Mouse (Mus musculus) neutrophil, adult 5-6 weeks (primary cell): Measurements from ENCODE around the gene Nipa1. TPM values are rescaled to one million over a fixed set of nuclear protein-coding genes. Genes with fewer than 3 reads are reported as not detected.

Experiments
- ATAC-seq: fragments of 151-379, 151-347 bp; 2 replicates; pipeline ENCODE4 v1.8.0; 2017; ENCODE audit warnings: mild to moderate bottlenecking, moderate TSS enrichment; ENCODE audit not compliant: insufficient number of reproducible peaks, poor library complexity, low FRiP score, severe bottlenecking; ENCODE audit errors: extremely low read depth
- total RNA-seq: library from RNA; stranded (forward); fragments of 200-1000 nt; gene quantifications from 2 replicates; pipeline ENCODE4 v1.2.3, GENCODE M21; 2017

Gene Nipa1
- total RNA-seq, 1 experiment from 2014 or later: 0.47 TPM

DNA sequence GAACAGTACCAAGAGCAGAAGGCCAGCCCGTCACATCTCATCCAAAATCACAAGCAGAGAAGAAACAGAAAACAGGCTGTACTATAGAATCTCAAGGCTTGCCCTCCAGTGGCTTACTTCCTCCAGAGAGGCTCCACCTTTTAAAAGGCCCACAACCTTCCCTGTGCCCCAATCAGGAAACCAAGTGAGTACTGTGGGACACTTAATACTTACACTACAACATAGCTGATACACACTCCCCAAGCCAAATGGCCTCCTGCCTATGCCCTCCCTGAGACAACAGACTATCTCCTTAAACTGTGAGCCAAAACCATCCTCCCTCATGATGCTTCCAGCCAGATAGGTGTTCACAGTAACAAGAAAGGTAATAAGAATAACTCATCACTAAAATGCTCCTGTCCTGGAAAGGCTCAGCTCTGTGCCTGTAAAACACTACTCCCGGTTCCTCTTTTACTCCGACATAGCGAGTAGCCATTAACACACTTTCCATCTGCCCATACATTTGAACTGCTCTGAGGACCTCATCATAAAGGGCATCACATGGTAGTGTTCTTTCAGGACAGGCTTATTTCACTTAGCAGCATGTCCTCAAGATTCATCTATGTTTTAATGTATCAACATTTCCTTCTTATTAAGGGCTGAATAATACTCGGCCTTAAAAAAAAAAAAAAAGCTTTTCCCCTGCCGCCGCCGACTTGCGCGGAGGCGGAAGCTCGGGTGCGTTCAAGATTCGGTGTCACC, 6.3 kb downstream of the Nipa1 start:
- ATAC-seq: no peak

DNA sequence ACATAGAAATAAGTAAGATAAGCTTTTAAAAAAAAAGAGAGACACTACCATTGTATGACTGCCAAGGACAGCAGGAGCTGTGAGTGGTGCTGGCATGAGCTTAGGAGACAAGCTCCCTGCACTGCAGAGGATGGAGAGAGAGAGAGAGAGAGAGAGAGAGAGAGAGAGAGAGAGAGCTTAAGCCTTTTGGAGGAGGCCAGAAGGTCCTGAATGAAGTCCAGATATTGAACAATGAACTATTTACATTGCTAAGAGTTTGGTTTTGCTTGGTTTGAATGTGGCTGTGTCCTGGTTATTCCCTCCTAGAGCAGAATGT, 8.8 kb downstream of the Nipa1 start:
- no peak for ATAC-seq

DNA sequence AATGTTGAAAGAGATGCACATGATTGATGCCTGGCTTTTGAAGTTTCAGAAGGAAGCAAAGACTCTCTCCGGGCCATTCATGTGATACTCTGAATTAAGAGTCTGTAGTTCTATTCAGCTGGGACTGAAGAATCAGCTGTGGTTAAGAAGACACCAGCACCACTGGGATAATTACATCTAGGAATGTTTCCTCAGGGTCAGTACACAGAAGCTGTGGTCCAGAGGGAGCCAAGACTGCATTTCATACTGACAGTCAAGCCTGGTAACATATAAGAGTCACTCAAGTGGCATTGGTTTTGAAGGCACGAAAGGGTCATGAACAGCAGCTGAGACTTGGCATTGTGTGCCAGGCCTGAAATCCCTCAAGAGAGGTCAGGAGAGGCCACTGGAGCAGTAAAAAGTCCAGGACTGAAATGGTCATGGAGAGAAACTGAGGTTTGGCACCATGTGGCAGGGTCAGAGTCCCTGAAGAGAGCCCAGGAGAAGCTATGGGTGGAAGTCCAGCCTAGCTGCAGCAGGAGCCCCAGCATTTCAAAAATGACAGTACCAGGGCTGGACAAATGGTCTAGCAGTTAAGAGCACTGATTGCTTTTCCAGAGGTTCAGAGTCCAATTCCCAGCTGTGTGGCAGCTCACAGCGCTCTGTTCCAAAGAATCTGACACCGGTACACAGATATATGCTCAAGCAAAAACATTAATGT, 9.3 kb downstream of the Nipa1 start:
- ATAC-seq: no peak

DNA sequence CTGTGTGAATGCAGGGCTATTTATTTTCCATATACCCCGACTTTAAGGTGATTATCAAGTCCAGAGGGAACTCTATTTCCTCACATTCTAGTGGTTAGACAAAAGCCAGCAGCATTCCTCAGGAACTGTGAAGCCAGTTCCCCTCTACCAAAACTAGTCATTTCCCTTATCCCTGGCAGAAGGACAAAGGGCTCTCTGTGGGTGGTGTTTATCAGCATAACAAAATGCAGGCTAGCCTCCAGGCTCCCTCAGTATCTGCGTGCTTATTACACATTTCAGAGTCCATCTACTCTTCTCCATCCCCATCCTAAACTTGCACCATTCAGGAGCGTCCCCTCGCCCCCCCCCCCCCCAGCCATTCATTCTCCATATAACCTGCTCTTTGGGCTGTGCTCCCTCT, 20.8 kb downstream of the Nipa1 start:
- no peak for ATAC-seq

DNA sequence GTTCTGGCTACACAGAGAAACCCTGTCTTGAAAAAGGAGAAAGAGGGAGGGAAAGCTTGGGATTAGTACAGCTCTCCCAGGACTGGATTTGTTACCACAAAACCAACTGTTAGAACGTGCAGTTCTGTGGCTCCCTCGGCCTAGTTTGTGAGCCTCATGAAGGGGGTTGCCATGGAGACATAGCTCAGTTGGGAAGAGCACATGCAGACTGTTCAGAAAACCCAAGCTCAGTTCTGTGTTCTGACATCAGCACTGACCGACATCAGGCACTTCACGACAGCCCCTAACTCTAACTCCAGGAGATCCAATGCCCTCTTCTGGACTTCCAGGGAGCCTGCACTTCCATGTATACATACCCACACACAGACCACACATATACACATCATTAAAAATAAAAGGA, 24.7 kb downstream of the Nipa1 start:
- ATAC-seq: no peak

DNA sequence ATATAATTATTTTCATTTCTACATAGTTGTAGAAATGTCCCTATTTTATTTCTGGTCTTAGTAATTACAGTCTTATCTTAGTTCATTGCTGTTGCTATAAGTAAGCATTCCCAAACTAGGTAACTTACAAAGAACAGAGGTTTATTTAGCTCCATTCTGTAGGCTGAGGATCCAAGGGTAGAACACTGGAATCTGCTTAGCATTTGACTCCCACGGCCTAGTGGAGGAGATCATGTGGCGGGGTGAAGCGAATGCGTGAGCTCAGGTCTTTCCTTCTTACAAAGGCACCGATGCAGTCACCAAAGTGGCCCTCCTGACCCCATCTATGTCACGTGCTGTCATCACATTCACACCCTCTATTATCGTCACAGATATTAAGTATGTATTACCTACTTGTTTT, 27.9 kb downstream of the Nipa1 start:
- no peak for ATAC-seq

DNA sequence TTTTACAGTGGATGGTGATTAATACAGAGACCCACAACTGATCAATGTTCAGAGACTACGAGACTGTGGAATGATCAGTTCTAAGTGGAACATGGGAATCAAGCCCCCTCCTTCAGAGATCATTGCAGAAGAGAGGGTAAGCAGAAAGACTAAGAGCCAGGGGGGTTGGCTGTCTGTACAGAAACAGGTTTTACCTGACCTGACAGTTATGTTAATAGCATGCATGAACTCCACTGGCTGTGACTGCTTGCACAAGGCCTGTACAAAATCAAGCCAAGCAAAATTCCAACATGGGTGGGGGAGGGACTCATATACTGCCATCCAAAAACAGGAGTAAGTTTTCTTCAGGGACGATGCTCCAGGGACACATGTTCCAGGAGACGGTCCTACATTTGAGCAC, 28.6 kb downstream of the Nipa1 start:
- no peak for ATAC-seq

DNA sequence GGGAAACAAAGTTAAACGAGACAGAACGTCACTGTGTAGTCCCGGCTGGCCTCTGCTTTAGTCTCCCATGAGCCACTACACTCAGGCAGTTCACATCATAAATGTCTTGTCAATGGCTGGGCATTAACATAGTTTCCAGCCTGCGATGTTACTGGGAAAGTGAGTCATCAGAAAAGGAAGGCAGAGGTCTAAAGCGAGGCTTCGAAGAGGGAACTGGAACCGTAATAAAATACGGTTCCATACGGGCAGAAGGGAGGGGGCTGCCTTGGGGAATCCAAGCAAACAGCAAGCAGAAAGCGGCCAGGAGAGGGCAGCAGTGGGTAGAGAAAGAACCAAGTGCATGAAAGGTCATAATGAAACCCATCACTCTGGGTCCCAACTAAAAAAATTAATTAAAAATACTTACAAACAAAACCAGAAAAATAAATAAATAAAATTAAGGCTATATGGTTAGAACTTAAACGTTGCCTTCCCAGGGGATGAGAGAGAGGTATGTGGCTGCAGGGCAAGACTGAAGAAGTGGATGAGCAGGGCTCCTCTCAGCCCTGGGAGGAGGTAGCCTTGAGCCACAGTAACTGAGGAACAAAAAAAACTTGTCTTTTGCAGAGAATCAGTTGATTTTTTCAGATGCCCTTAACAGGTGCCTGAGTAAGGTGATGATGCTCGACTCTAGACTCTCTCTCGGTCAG, 33.1 kb downstream of the Nipa1 start:
- peak; percentile 80 for ATAC-seq

DNA sequence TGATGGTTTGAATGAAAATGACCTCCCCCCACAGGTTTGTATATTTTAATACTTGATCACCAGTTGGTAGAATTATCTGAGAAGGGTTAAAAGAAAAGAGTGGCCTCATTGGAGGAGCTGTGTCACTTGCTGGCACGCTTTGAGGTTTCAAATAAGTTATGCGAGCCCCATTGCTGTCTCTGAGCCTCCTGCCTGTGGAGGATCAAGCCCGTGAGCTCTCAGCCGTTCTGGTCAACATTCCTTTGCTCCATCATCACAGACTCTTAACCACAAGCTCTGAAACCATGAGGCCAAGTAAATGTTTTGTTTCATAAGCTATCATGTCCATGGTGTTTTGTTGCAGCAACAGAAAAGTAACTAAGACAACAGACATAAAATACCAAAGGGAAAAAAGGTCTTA, 35.0 kb downstream of the Nipa1 start:
- no peak for ATAC-seq

DNA sequence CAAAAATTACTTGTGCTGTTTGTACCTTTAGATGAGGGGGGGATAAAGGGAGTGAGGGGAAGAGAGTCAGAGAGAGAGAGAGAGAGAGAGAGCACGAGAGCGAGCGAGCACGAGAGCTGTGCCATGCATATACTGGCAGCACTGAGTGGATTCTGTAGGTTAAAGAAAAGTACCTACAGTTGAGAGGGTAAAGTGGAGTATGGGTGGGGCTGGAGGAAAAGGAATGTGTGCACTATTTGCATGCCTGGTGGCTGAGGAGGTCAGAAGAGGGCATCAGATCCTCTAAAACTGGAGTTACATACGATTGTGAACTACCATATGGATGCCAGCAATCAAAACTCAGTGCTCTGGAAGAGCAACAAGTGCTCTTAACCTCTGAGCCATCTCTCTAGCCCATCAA, 36.6 kb downstream of the Nipa1 start:
- no peak for ATAC-seq

DNA sequence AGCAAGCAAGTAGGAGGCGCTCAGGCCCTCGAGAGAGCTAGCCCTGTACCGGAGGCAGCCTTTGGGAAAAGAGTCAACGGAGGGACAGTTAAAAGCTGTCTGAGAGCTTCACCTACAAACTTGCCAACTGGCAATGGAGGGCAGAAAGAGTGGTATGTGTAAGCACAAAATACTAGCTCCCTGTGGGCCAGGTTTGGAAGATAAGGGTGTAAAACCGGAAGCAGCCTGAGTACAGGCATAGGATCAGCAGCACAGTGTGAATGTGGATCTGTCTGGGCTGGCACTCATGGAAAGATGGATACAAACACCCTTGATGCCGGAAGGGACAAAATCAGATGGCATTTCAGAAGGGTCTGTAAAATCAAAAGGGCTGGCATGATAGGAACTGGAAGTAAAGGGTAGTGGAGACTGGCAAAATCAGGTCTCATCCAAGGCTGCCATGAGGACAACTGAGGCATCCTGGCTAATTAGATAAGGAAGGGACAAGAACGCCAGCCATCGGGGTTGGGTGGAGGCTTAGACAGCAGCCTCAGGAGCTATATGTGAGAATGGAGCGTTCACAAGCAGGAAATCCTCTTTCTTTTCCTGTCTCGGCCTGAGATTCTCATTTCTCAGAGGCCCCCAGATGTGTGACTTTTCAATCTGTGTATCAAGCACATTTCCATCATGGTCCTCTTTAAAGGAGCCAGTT, 37.6 kb downstream of the Nipa1 start:
- no peak for ATAC-seq

DNA sequence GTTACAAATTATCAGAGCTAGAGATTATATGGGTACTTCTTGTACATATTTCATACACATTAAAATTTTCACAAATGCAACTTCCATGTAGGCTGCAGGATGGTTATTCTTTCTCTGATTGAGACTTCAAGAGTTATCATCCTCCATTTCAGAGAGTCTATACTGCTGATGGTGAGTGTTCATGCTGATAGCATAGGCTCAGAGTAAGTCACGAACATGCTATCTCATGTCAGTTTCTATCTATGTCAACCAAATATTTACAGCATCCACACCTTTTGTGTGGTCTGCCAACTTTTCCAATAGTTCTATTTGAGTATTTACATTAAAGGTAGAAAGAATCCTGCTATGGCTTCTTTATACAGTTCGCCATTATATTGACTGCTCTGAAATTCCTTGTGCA, 38.2 kb downstream of the Nipa1 start:
- no peak for ATAC-seq

DNA sequence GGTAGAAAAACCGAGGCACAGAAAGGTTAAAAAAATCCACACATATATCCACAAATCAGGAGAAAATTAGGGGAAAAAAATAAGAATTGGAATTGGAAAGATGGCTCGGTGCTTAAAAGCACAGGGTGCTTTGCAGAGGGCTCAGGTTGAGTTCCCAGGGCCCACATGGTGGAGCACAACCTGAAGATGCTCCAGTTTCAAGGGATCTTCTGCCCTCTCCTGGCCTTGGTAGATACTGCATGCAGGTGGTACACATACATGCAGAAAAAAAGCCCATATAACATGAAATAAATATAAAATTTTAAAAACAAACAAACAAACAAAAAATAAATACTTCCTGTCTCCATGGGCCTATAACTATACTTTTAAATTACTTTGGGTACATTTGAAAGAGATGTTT, 45.3 kb downstream of the Nipa1 start:
- ATAC-seq: no peak

DNA sequence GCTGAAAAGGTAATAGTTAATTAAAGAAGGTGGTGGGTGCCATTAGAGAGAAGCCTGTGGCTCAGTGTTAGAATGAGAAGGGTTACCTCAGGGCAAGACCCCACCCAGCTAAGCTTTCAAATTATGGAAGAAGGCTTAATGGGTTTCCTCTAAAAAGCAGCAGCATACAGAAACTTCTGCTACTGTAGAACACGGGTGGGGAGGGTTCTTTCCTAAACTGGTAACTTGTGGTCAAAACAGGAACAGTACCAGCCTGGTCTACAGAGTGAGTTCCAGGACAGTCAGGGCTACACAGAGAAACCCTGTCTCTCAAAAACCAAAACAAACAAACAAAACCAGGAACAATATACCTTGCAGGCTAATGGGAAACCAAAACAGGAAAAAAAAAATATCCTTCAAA, 50.3 kb downstream of the Nipa1 start:
- ATAC-seq: no peak

DNA sequence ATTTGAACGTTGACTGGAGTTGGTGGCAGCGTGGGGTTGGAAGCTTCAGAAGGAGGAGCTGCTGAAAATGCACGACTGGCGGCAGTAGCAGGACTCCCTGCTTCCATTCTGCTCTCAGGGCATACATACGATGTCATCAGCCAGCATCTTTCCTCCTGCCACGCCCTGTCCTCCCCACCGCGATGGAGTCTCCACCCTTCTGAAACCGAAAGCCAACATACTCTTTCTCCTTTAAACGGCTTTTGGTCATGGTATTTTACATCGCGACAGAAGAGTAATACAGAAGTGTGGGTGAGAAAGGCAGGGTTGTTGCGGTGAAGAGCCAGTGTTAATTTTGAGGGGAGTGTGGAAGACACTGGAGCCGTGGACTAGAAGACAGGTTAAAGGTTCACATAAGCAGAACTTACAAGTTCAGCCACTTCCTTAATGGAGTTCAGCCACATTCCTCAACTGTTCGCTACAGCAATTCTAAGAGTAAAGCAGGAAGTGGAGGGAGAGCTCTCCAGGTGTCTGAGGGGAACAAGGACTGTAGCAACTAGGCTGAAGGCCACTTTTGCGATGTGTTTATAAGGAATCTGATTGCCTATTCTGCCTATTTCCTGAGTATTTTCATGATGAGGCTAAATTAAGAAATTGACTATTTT, 51.4 kb downstream of the Nipa1 start:
- ATAC-seq: peak; percentile 86

DNA sequence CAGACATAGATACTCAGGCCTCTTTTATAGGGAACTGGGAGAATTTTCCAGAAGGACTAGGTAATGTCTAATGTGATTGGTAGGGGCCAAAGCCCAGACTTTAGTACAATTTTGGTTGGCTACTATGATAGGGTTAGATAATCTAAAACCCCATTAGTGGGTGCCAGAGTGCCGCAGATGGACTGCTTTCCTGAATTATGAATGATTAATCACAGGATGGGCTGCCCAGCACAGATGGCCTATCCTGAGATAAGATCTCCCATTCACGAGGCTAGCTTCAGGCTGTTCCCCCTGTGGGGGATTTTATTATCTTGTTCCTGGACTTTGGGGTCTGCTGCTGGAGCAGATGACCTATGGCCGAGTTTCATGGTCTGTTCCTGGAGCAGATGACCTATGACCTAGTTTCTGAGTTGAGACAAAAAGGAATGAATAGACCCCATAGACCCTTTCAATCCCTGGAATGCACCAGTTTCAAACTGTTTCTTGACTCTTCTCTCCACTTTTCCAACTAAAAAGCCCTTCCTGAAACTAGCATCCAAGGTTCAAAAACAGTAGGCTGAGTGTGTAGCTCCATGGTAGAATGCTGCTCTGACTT, 52.8 kb downstream of the Nipa1 start:
- ATAC-seq: no peak

DNA sequence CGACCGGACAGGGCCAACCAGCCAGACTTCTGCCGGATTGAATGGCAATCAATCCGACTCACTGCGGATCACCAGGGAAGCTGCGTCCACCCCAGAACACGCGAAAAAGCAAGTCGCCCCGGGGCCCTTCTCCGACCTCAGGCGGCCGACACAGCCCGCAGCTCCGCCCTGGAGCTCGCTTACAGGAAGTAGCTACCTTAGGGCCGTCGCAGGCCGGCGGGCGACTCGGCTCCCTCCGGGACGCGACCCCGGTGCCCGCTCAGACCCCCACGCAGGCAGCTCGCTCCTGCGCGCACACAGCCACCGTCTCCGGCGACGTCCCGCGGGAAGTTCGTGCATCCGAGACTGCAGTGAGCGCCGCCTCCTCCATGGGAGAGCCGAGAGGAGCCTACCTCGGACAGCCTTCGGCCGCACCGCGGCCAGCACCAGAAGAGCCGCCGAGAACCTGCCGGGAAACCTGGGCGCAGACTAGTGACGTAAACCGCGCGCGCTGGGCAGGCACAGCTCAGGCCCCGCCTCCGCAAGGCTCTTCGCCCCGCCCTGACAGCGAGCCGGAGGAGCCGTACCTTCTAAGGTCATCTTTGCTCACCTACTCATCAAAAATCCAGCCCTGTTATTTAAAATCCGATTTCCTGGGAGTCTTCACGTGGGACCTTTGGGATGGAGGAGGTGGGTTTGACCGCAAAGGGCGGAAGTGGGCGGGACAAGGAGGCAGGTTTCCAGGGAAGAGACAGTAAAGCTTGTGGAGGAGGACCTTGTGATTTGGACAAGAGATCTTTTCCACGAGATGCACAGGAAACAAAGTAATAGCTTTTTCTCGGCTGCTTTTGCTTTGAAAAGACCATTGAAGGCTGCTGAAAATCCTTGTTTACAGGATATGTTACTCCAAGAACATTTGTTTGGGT, 57.5 kb downstream of the Nipa1 start, which contains the start of gene Nipa2:
Nipa2 (minus strand) TSS at position 473 of the 905 bp plus-strand sequence.
- ATAC-seq: peak; percentile 94

DNA sequence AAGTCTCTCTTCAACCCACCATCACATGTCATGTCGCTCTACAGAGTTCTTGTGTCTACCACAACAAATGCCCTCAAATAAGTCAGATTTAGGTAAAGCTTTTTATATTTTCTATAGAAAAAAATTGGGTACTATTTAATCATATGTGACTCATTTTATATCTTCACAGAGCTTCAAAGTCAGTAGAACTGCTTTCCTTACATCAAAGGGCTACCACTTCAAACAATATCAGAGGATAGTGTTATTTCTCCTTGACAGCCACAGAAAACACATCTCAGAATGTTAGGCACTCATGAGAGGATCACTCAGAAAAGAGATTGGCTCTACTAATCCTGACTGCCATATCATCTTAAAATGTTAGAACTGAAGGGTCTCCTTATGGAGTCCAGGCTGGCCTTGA, 59.2 kb downstream of the Nipa1 start:
- ATAC-seq: no peak
